Comparison of ENCODE assay signal across 8 mouse cellular contexts in genomic region chr4:111327760-111328373, GRCm38 (mm10).
DNase-seq lines count a peak whose midpoint lies in the region; ATAC-seq lines count a peak whose summit lies in the region.

No protein-coding gene starts in this region.

- H3K27ac ChIP-seq in heart, embryonic 12.5 days (ENCODE audit: poor library complexity, severe bottlenecking), result no peak overlapping the region

- no peaks in the 10 kb centered on the region for H3K36me3 ChIP-seq in heart, embryonic 12.5 days

- peak; percentile 53 for DNase-seq in heart, adult 8-10 months (ENCODE audit: low spot score)
- peak; percentile 32 for DNase-seq in thymus, postnatal 0 days (ENCODE audit: low spot score)
- no peak for DNase-seq in thymus, postnatal 36 days
- peak; percentile 31 for DNase-seq in embryo, embryonic 9.5 days (ENCODE audit: extremely low spot score)
- peak; percentile 80 to 84 for DNase-seq in left cerebral cortex, postnatal 14 days (ENCODE audit: low spot score in 2 of 2)
- peak; percentile 72 for DNase-seq in retina, postnatal 1 day
- DNase-seq in urinary bladder, postnatal 10 days (ENCODE audit: low spot score), result no peak

- no peak overlapping the region for H3K4me3 ChIP-seq in heart, embryonic 12.5 days

- peaks cover 13% of the 10 kb centered on the region for H3K4me1 ChIP-seq in heart, embryonic 12.5 days (replicated peaks)

- no peak overlapping the region for H3K4me2 ChIP-seq in heart, embryonic 12.5 days

- WGBS in heart, embryonic 12.5 days, result 61% methylated on average over 11 of the region's 11 CpGs

- no peak for ATAC-seq in heart, embryonic 12.5 days (ENCODE audit: insufficient number of reproducible peaks, low FRiP score)

- H3K27me3 ChIP-seq in heart, embryonic 12.5 days (replicated peaks), result no peaks in the 10 kb centered on the region

- no peak overlapping the region for H3K9ac ChIP-seq in heart, embryonic 12.5 days

- intact Hi-C loops in left cerebral cortex, postnatal 14 days (cut with DNase I), result loop anchor here (5.0 kb wide), 3 partner anchors 89 to 299 kb away; partner anchors contain the start of gene Bend5

- no peaks in the 10 kb centered on the region for H3K9me3 ChIP-seq in heart, embryonic 12.5 days (replicated peaks)

Comparison
In these comparisons a context has a peak if more than half of its experiments do, and no peak if none do; other contexts are left out.
1. DNase-seq: peak in heart, adult 8-10 months (single experiment), thymus, postnatal 0 days (single experiment), embryo, embryonic 9.5 days (single experiment), left cerebral cortex, postnatal 14 days (2 of 2) and retina, postnatal 1 day (single experiment); none in thymus, postnatal 36 days (0 of 2) and urinary bladder, postnatal 10 days (single experiment).